Mouse (Mus musculus) liver, embryonic 11.5 days (tissue): ENCODE data around the gene Gm45837. TPM values are rescaled to one million over a fixed set of nuclear protein-coding genes. Genes with fewer than 3 reads are reported as not detected.
A peak's percentile ranks its signal among the peaks of the same experiment; 100 is the strongest.

Experiments
- ATAC-seq: fragments of 200-750 bp; cut with Nextera tagmentation; replicated peaks from 2 replicates; pipeline ENCODE4 v1.8.0; 2017; ENCODE audit warnings: moderate number of reproducible peaks, mild to moderate bottlenecking, moderate TSS enrichment, moderate library complexity; ENCODE audit not compliant: low FRiP score
- DNase-seq: peaks from one replicate; pipeline ENCODE4 v3.0.0-alpha.2; 2017; ENCODE audit warnings: low spot score
- H3K27ac ChIP-seq: fragments of 300-500 bp; sonication (generic); 2 replicates; pipeline ENCODE4 v1.5.1; 2014; ENCODE audit warnings: mild to moderate bottlenecking, low read depth, low read length, control low read depth
- H3K27me3 ChIP-seq: fragments of 300-500 bp; sonication (generic); replicated peaks from 2 replicates; pipeline ENCODE4 v1.6.1; 2014; ENCODE audit warnings: low read length, mixed read lengths; ENCODE audit not compliant: control insufficient read depth, insufficient read depth
- H3K36me3 ChIP-seq: fragments of 300-500 bp; sonication (generic); 2 replicates; pipeline ENCODE4 v1.6.1; 2014; ENCODE audit warnings: mild to moderate bottlenecking, low read length, moderate library complexity, mixed read lengths; ENCODE audit not compliant: control insufficient read depth, insufficient read depth
- H3K4me1 ChIP-seq: fragments of 300-500 bp; sonication (generic); replicated peaks from 2 replicates; pipeline ENCODE4 v1.6.1; 2014; ENCODE audit warnings: low read length, mixed read lengths; ENCODE audit not compliant: control insufficient read depth, insufficient read depth
- H3K4me2 ChIP-seq: fragments of 300-500 bp; sonication (generic); 2 replicates; pipeline ENCODE4 v1.6.1; 2014; ENCODE audit warnings: mild to moderate bottlenecking, control low read depth, moderate library complexity
- H3K4me3 ChIP-seq: fragments of 300-500 bp; sonication (generic); 2 replicates; pipeline ENCODE4 v1.5.1; 2014; ENCODE audit warnings: low read depth, low read length, control low read depth
- H3K9ac ChIP-seq: fragments of 300-500 bp; sonication (generic); 2 replicates; pipeline ENCODE4 v1.6.1; 2014; ENCODE audit warnings: low read depth, low read length, control low read depth
- H3K9me3 ChIP-seq: fragments of 300-500 bp; sonication (generic); 2 replicates; pipeline ENCODE4 v1.6.1; 2016; ENCODE audit warnings: low read length, inconsistent platforms, mixed read lengths; ENCODE audit not compliant: control insufficient read depth
- WGBS: fragments of 180-500 bp; shearing (Covaris S2); extraction: QIAGEN DNeasy Blood & Tissue Kit; methylation state at CpG from one replicate; pipeline ENCODE4 v1.1.7; 2014; 5-methylcytosine and 5-hydroxymethylcytosine counted together
- polyA plus RNA-seq: library from polyadenylated mRNA; unstranded; fragments of >200 nt; fragmentation: Nextera tagmentation; extraction: Ambion mirVana; gene quantifications from 2 replicates; pipeline ENCODE4 v1.2.1, GENCODE M21; 2014

Gm45837 gene
- polyA plus RNA-seq, 1 experiment from 2014 or later, result not detected

- ATAC-seq (no peak), DNase-seq (no peak)
- Histone ChIP-seq H3K4me3 (no peak overlapping the region), H3K36me3 (no peaks in the 10 kb centered on the region), H3K4me2 (no peak overlapping the region), H3K27ac (no peak overlapping the region), H3K4me1 (peaks cover 8% of the 10 kb centered on the region), H3K9me3 (no peaks in the 10 kb centered on the region), H3K9ac (no peak overlapping the region), H3K27me3 (no peaks in the 10 kb centered on the region)
These were observed 36.5 kb upstream of the Gm45837 start for GRCm38 (mm10) chr7:101374155-101374554.

- Histone ChIP-seq H3K36me3 (no peaks in the 10 kb centered on the region), H3K4me1 (peaks cover 13% of the 10 kb centered on the region), H3K27me3 (no peaks in the 10 kb centered on the region), H3K9ac (no peak overlapping the region; the same call in 1 of the 2 replicates), H3K4me2 (no peak overlapping the region), H3K4me3 (no peak overlapping the region), H3K27ac (no peak overlapping the region), H3K9me3 (no peaks in the 10 kb centered on the region)
- 84% methylated on average over 10 of the region's 10 CpGs for WGBS
- DNase-seq, result no peak
- no peak for ATAC-seq
These were observed 33.9 kb upstream of the Gm45837 start for GRCm38 (mm10) chr7:101376701-101377340.

- DNase-seq (peak; percentile 64), ATAC-seq (peak; percentile 78)
- H3K9ac ChIP-seq, result peak overlapping the region; percentile 37
- H3K36me3 ChIP-seq, result no peaks in the 10 kb centered on the region
- no peaks in the 10 kb centered on the region for H3K9me3 ChIP-seq
- WGBS, result 25% methylated on average over 7 of the region's 7 CpGs
- H3K4me2 ChIP-seq, result peak overlapping the region; percentile 51
- peak overlapping the region; percentile 10; the same call in 1 of the 2 replicates for H3K4me3 ChIP-seq
- peak overlapping the region; percentile 64 for H3K27ac ChIP-seq
- H3K4me1 ChIP-seq, result peaks cover 13% of the 10 kb centered on the region
- no peaks in the 10 kb centered on the region for H3K27me3 ChIP-seq
These were observed 32.9 kb upstream of the Gm45837 start for GRCm38 (mm10) chr7:101377741-101378262.

GRCm38 (mm10) chr7:101378285-101378684 lies 32.4 kb upstream of the Gm45837 start:
- Histone ChIP-seq H3K27me3 (no peaks in the 10 kb centered on the region), H3K4me1 (peaks cover 16% of the 10 kb centered on the region), H3K9ac (peak overlapping the region; percentile 37; the same call in 1 of the 2 replicates), H3K27ac (peak overlapping the region; percentile 64), H3K9me3 (no peaks in the 10 kb centered on the region), H3K36me3 (no peaks in the 10 kb centered on the region), H3K4me3 (peak overlapping the region; percentile 10; the same call in 1 of the 2 replicates), H3K4me2 (peak overlapping the region; percentile 51)
- no peak; the same call in 1 of the 2 replicates for ATAC-seq
- DNase-seq, result no peak
- WGBS, result 60% methylated on average over 3 of the region's 3 CpGs

- peak overlapping the region; percentile 51 for H3K4me2 ChIP-seq
- no peaks in the 10 kb centered on the region for H3K36me3 ChIP-seq
- H3K4me1 ChIP-seq, result peaks cover 22% of the 10 kb centered on the region
- ATAC-seq (no peak), DNase-seq (no peak)
- H3K9me3 ChIP-seq, result no peaks in the 10 kb centered on the region
- H3K27me3 ChIP-seq, result no peaks in the 10 kb centered on the region
- WGBS, result 65% methylated on average over 5 of the region's 5 CpGs
- 0 out of 2 replicates have a peak overlapping the region, but pooled peaks have one; percentile 28 for H3K9ac ChIP-seq
- no peak overlapping the region for H3K4me3 ChIP-seq
- H3K27ac ChIP-seq, result no peak overlapping the region
These were observed 31.8 kb upstream of the Gm45837 start for GRCm38 (mm10) chr7:101378796-101379465.

GRCm38 (mm10) chr7:101379732-101380131 lies 31.0 kb upstream of the Gm45837 start:
- Histone ChIP-seq H3K4me1 (peaks cover 28% of the 10 kb centered on the region), H3K27me3 (no peaks in the 10 kb centered on the region), H3K27ac (peak overlapping the region; percentile 4; the same call in 1 of the 2 replicates), H3K36me3 (no peaks in the 10 kb centered on the region), H3K9ac (0 out of 2 replicates have a peak overlapping the region, but pooled peaks have one; percentile 2), H3K9me3 (no peaks in the 10 kb centered on the region), H3K4me2 (no peak overlapping the region), H3K4me3 (no peak overlapping the region)
- no peak for DNase-seq
- WGBS, result 58% methylated on average over 2 of the region's 2 CpGs
- no peak for ATAC-seq

- DNase-seq (no peak), ATAC-seq (no peak)
- H3K9me3 ChIP-seq, result no peaks in the 10 kb centered on the region
- H3K4me1 ChIP-seq, result peaks cover 44% of the 10 kb centered on the region
- H3K4me2 ChIP-seq, result no peak overlapping the region
- no peak overlapping the region for H3K9ac ChIP-seq
- H3K27ac ChIP-seq, result no peak overlapping the region
- no peaks in the 10 kb centered on the region for H3K36me3 ChIP-seq
- no peaks in the 10 kb centered on the region for H3K27me3 ChIP-seq
- 74% methylated on average over 6 of the region's 6 CpGs for WGBS
- H3K4me3 ChIP-seq, result no peak overlapping the region
These were observed 29.2 kb upstream of the Gm45837 start for GRCm38 (mm10) chr7:101381512-101381911.

- Histone ChIP-seq H3K36me3 (no peaks in the 10 kb centered on the region), H3K9me3 (no peaks in the 10 kb centered on the region), H3K4me3 (no peak overlapping the region), H3K4me1 (peaks cover 44% of the 10 kb centered on the region), H3K27ac (no peak overlapping the region), H3K9ac (no peak overlapping the region), H3K27me3 (no peaks in the 10 kb centered on the region), H3K4me2 (no peak overlapping the region)
- DNase-seq (no peak), ATAC-seq (no peak)
- WGBS, result 53% methylated on average over 8 of the region's 8 CpGs
These were observed 28.3 kb upstream of the Gm45837 start for GRCm38 (mm10) chr7:101382378-101382777.
